Mouse (Mus musculus): ENCODE results near the gene Ptk7. TPM values are rescaled to one million over a fixed set of nuclear protein-coding genes. Genes with fewer than 3 reads are reported as not detected.
A peak's percentile ranks its signal among the peaks of the same experiment; 100 is the strongest.

Ptk7 gene
- polyA plus RNA-seq, 1 experiment from 2014 or later: 37.6 TPM

DNA sequence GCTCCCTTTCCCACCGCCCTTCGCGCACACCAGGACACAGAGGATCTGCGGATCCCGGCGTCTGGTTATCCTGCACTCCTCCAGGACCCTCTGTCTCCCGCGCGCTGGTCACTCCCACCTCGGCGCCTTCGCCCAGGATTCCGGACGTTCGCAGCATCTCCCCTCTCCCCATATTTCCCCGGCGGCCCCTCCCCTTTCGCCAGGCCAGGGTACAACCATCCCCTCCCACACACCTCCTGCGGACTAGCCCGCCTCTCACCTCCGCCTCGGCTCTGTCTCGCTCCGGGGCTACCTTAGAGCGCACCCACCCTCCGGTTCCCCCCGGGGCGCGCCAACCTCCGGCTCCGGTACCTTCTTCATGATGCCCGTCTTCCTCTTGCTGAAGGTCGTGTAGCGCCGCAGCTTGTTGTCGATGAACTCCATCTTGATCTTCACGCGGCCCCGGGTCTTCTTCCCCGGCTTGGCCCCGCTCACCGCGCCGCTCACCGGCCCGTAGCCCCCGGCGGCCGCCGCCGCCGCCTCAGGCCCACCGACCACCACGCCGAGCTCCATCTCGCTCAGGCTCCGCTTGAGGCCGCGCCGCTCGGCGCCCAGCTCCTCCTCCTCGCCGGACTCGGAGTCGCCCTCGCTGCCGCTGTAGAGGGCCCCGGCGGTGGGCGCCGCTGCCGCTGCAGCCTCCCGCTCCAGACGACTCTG is 74.2 kb downstream of the Ptk7 start:
- Histone ChIP-seq H3K4me1 (ENCODE audit: control insufficient read depth, insufficient read depth, low read length) (peaks cover 19% of the 10 kb centered on the region), H3K9me3 (ENCODE audit: control insufficient read depth, low read depth, low read length) (no peaks in the 10 kb centered on the region), H3K27me3 (ENCODE audit: control insufficient read depth, insufficient read depth, low read length) (no peaks in the 10 kb centered on the region), H3K36me3 (ENCODE audit: control insufficient read depth, insufficient read depth, low read length) (peaks cover 23% of the 10 kb centered on the region), H3K9ac (replicated peaks; ENCODE audit: low read depth, low read length) (peak overlapping the region; percentile 100), H3K4me3 (ENCODE audit: low read depth, low read length) (peak overlapping the region; percentile 98), H3K4me2 (replicated peaks; ENCODE audit: low read depth, low read length) (peak overlapping the region; percentile 67), H3K27ac (ENCODE audit: low read length) (peak overlapping the region; percentile 97)
- under 1% methylated on average over 75 of the region's 75 CpGs for WGBS
- ATAC-seq (ENCODE audit: insufficient number of reproducible peaks, insufficient read depth, low FRiP score, low read depth): no peak

- under 1% methylated on average over 11 of the region's 11 CpGs for WGBS
- H3K4me2 ChIP-seq (replicated peaks; ENCODE audit: low read depth, low read length): peak overlapping the region; percentile 67
Measured at GRCm38 (mm10) chr17:46554646-46554976, 74.7 kb downstream of the Ptk7 start.

DNA sequence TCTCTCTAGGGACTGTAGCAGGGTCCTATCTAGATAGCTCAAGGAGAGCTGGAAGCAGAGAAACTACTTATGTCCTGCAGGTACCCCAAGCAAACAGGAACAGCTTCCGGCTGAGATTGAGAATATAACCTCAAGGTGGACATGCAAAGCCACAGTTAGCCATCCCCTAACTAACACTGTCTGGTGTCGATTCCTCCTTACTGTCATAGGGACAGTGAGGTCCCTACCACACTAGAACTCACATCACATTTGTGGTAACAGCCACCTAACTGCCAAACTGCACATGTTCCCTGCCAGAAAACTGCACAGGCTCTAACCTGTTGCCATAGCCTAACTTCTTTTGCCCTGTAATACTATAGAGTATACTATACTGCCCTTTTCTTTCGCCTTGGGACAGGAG is 75.4 kb downstream of the Ptk7 start:
- Histone ChIP-seq H3K27ac (ENCODE audit: low read length) (peak overlapping the region; percentile 89), H3K4me3 (ENCODE audit: low read depth, low read length) (peak overlapping the region; percentile 98), H3K27me3 (ENCODE audit: control insufficient read depth, insufficient read depth, low read length) (no peaks in the 10 kb centered on the region), H3K9me3 (ENCODE audit: control insufficient read depth, low read depth, low read length) (no peaks in the 10 kb centered on the region), H3K9ac (replicated peaks; ENCODE audit: low read depth, low read length) (peak overlapping the region; percentile 100), H3K36me3 (ENCODE audit: control insufficient read depth, insufficient read depth, low read length) (peaks cover 34% of the 10 kb centered on the region), H3K4me2 (replicated peaks; ENCODE audit: low read depth, low read length) (peak overlapping the region; percentile 67), H3K4me1 (ENCODE audit: control insufficient read depth, insufficient read depth, low read length) (peaks cover 19% of the 10 kb centered on the region)
- 50% methylated on average over 3 of the region's 3 CpGs for WGBS
- ATAC-seq (ENCODE audit: insufficient number of reproducible peaks, insufficient read depth, low FRiP score, low read depth): no peak

More at GRCm38 (mm10) chr17:46554646-46554976, 74.7 kb downstream of the Ptk7 start:
- Histone ChIP-seq H3K4me3 (ENCODE audit: low read depth, low read length) (peak overlapping the region; percentile 98), H3K27ac (ENCODE audit: low read length) (peak overlapping the region; percentile 97), H3K27me3 (ENCODE audit: control insufficient read depth, insufficient read depth, low read length) (no peaks in the 10 kb centered on the region), H3K36me3 (ENCODE audit: control insufficient read depth, insufficient read depth, low read length) (peaks cover 28% of the 10 kb centered on the region), H3K9me3 (ENCODE audit: control insufficient read depth, low read depth, low read length) (no peaks in the 10 kb centered on the region), H3K4me1 (ENCODE audit: control insufficient read depth, insufficient read depth, low read length) (peaks cover 19% of the 10 kb centered on the region), H3K9ac (replicated peaks; ENCODE audit: low read depth, low read length) (peak overlapping the region; percentile 100)
- ATAC-seq (ENCODE audit: insufficient number of reproducible peaks, insufficient read depth, low FRiP score, low read depth): no peak

- 28% methylated on average over 11 of the region's 11 CpGs for WGBS
- ATAC-seq (ENCODE audit: insufficient number of reproducible peaks, insufficient read depth, low FRiP score, low read depth): no peak
- Histone ChIP-seq H3K4me1 (ENCODE audit: control insufficient read depth, insufficient read depth, low read length) (peaks cover 19% of the 10 kb centered on the region), H3K27me3 (ENCODE audit: control insufficient read depth, insufficient read depth, low read length) (no peaks in the 10 kb centered on the region), H3K27ac (ENCODE audit: low read length) (peak overlapping the region; percentile 89), H3K36me3 (ENCODE audit: control insufficient read depth, insufficient read depth, low read length) (peaks cover 39% of the 10 kb centered on the region), H3K9ac (replicated peaks; ENCODE audit: low read depth, low read length) (0 out of 2 replicates have a peak overlapping the region, but pooled peaks have one; percentile 33), H3K4me3 (ENCODE audit: low read depth, low read length) (peak overlapping the region; percentile 98), H3K4me2 (replicated peaks; ENCODE audit: low read depth, low read length) (peak overlapping the region; percentile 67), H3K9me3 (ENCODE audit: control insufficient read depth, low read depth, low read length) (no peaks in the 10 kb centered on the region)
Measured at GRCm38 (mm10) chr17:46553469-46553868, 75.8 kb downstream of the Ptk7 start.

GRCm38 (mm10) chr17:46552841-46553423 is 76.4 kb downstream of the Ptk7 start:
- Histone ChIP-seq H3K4me3 (ENCODE audit: low read depth, low read length) (peak overlapping the region; percentile 98), H3K27ac (ENCODE audit: low read length) (peak overlapping the region; percentile 89), H3K4me1 (ENCODE audit: control insufficient read depth, insufficient read depth, low read length) (peaks cover 20% of the 10 kb centered on the region), H3K27me3 (ENCODE audit: control insufficient read depth, insufficient read depth, low read length) (no peaks in the 10 kb centered on the region), H3K4me2 (replicated peaks; ENCODE audit: low read depth, low read length) (peak overlapping the region; percentile 67), H3K9ac (replicated peaks; ENCODE audit: low read depth, low read length) (0 out of 2 replicates have a peak overlapping the region, but pooled peaks have one; percentile 33), H3K9me3 (ENCODE audit: control insufficient read depth, low read depth, low read length) (no peaks in the 10 kb centered on the region), H3K36me3 (ENCODE audit: control insufficient read depth, insufficient read depth, low read length) (peaks cover 43% of the 10 kb centered on the region)
- peak; percentile 78 for ATAC-seq (ENCODE audit: insufficient number of reproducible peaks, insufficient read depth, low FRiP score, low read depth)
- WGBS: 4% methylated on average over 24 of the region's 24 CpGs

DNA sequence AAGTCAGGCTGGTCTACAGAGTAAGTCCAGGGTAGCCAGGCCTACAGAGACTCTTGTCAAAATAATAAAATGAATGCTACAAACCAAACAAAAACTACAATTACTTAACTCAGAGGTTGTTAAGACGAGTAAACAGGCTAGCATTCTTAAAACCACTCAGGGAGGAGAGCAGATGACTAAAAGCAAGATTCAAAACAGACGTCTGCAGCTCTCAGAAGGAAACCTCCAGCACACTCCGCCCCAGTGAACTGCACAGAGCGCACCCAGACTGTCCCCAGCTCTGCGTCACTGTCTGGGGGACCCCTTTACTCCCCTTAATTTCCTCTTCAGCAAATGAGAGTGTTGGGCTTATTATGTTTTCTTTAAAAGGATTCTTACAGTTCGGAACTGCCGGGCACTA is 77.2 kb downstream of the Ptk7 start:
- peaks cover 25% of the 10 kb centered on the region for H3K4me1 ChIP-seq (ENCODE audit: control insufficient read depth, insufficient read depth, low read length)
- H3K36me3 ChIP-seq (ENCODE audit: control insufficient read depth, insufficient read depth, low read length): peaks cover 46% of the 10 kb centered on the region
- H3K4me2 ChIP-seq (replicated peaks; ENCODE audit: low read depth, low read length): peak overlapping the region; percentile 67
- H3K4me3 ChIP-seq (ENCODE audit: low read depth, low read length): peak overlapping the region; percentile 98; the same call in 1 of the 2 replicates
- ATAC-seq (ENCODE audit: insufficient number of reproducible peaks, insufficient read depth, low FRiP score, low read depth): no peak
- H3K27me3 ChIP-seq (ENCODE audit: control insufficient read depth, insufficient read depth, low read length): no peaks in the 10 kb centered on the region
- no peak overlapping the region for H3K9ac ChIP-seq (replicated peaks; ENCODE audit: low read depth, low read length)
- H3K27ac ChIP-seq (ENCODE audit: low read length): peak overlapping the region; percentile 30; the same call in 1 of the 2 replicates
- WGBS: 78% methylated on average over 7 of the region's 7 CpGs
- no peaks in the 10 kb centered on the region for H3K9me3 ChIP-seq (ENCODE audit: control insufficient read depth, low read depth, low read length)

- 93% methylated on average over 6 of the region's 6 CpGs for WGBS
- Histone ChIP-seq H3K4me3 (ENCODE audit: low read depth, low read length) (no peak overlapping the region), H3K4me1 (ENCODE audit: control insufficient read depth, insufficient read depth, low read length) (peaks cover 33% of the 10 kb centered on the region), H3K9me3 (ENCODE audit: control insufficient read depth, low read depth, low read length) (no peaks in the 10 kb centered on the region), H3K9ac (replicated peaks; ENCODE audit: low read depth, low read length) (no peak overlapping the region), H3K27me3 (ENCODE audit: control insufficient read depth, insufficient read depth, low read length) (no peaks in the 10 kb centered on the region), H3K4me2 (replicated peaks; ENCODE audit: low read depth, low read length) (no peak overlapping the region), H3K27ac (ENCODE audit: low read length) (no peak overlapping the region), H3K36me3 (ENCODE audit: control insufficient read depth, insufficient read depth, low read length) (peaks cover 46% of the 10 kb centered on the region)
- ATAC-seq (ENCODE audit: insufficient number of reproducible peaks, insufficient read depth, low FRiP score, low read depth): no peak
Measured at GRCm38 (mm10) chr17:46551369-46551768, 77.9 kb downstream of the Ptk7 start.

- Histone ChIP-seq H3K4me1 (ENCODE audit: control insufficient read depth, insufficient read depth, low read length) (peaks cover 33% of the 10 kb centered on the region), H3K27ac (ENCODE audit: low read length) (no peak overlapping the region), H3K4me2 (replicated peaks; ENCODE audit: low read depth, low read length) (no peak overlapping the region), H3K9me3 (ENCODE audit: control insufficient read depth, low read depth, low read length) (no peaks in the 10 kb centered on the region), H3K9ac (replicated peaks; ENCODE audit: low read depth, low read length) (no peak overlapping the region), H3K4me3 (ENCODE audit: low read depth, low read length) (no peak overlapping the region), H3K36me3 (ENCODE audit: control insufficient read depth, insufficient read depth, low read length) (peaks cover 46% of the 10 kb centered on the region), H3K27me3 (ENCODE audit: control insufficient read depth, insufficient read depth, low read length) (no peaks in the 10 kb centered on the region)
- 88% methylated on average over 7 of the region's 7 CpGs for WGBS
- no peak for ATAC-seq (ENCODE audit: insufficient number of reproducible peaks, insufficient read depth, low FRiP score, low read depth)
Measured at GRCm38 (mm10) chr17:46550904-46551303, 78.4 kb downstream of the Ptk7 start.

All from stomach, embryonic 14.5 days (tissue).